Mouse (Mus musculus) midbrain, embryonic 10.5 days (tissue): ENCODE data around the gene Qars. TPM values are rescaled to one million over a fixed set of nuclear protein-coding genes. Genes with fewer than 3 reads are reported as not detected.

ENCODE experiments used
- DNase-seq: peaks from one replicate; pipeline ENCODE4 v3.0.0-alpha.2; 2017; ENCODE audit warnings: low spot score
- H3K27ac ChIP-seq: fragments of 300-500 bp; sonication (generic); replicated peaks from 2 replicates; pipeline ENCODE4 v1.5.1; 2016; ENCODE audit warnings: mild to moderate bottlenecking
- H3K27me3 ChIP-seq: fragments of 300-500 bp; sonication (generic); 2 replicates; pipeline ENCODE4 v1.6.1; 2016; ENCODE audit warnings: low read depth, mild to moderate bottlenecking; ENCODE audit not compliant: poor library complexity, severe bottlenecking
- H3K36me3 ChIP-seq: fragments of 300-500 bp; sonication (generic); 2 replicates; pipeline ENCODE4 v1.6.1; 2016; ENCODE audit warnings: mild to moderate bottlenecking, moderate library complexity
- H3K4me1 ChIP-seq: fragments of 300-500 bp; sonication (generic); 2 replicates; pipeline ENCODE4 v1.6.1; 2016
- H3K4me3 ChIP-seq: fragments of 300-500 bp; sonication (generic); 2 replicates; pipeline ENCODE4 v1.5.1; 2016; ENCODE audit warnings: mild to moderate bottlenecking, moderate library complexity
- H3K9me3 ChIP-seq: fragments of 300-500 bp; sonication (generic); replicated peaks from 2 replicates; pipeline ENCODE4 v1.6.1; 2016; ENCODE audit warnings: mild to moderate bottlenecking
- WGBS: fragments of 180-500 bp; shearing (Covaris S2); methylation state at CpG from one replicate; pipeline ENCODE4 v1.1.7; 2016; 5-methylcytosine and 5-hydroxymethylcytosine counted together
- polyA plus RNA-seq: library from polyadenylated mRNA; unstranded; fragments of >200 nt; fragmentation: Nextera tagmentation; extraction: Ambion mirVana; gene quantifications from 2 replicates; pipeline ENCODE4 v1.2.1, GENCODE M21; 2016

The Qars gene
- polyA plus RNA-seq, 1 experiment from 2014 or later, result 112 TPM

- H3K4me3 ChIP-seq, result peak overlapping the region; percentile 63
- peak overlapping the region; percentile 91 for H3K27ac ChIP-seq
- WGBS, result 31% methylated on average over 11 of the region's 11 CpGs
- H3K4me1 ChIP-seq, result peaks cover 36% of the 10 kb centered on the region
- no peaks in the 10 kb centered on the region for H3K27me3 ChIP-seq
- DNase-seq, result peak; percentile 56
- H3K36me3 ChIP-seq, result peaks cover 27% of the 10 kb centered on the region
- no peaks in the 10 kb centered on the region for H3K9me3 ChIP-seq
Measured at GRCm38 (mm10) chr9:108479241-108479640, 28.3 kb upstream of the Qars start.

GRCm38 (mm10) chr9:108479721-108480351 lies 27.7 kb upstream of the Qars start, which contains the start of gene Lamb2:
Gene Lamb2, plus strand, starts transcription at chr9:108479736.
- WGBS, result 7% methylated on average over 10 of the region's 10 CpGs
- peaks cover 36% of the 10 kb centered on the region for H3K4me1 ChIP-seq
- DNase-seq, result peak; percentile 58
- H3K36me3 ChIP-seq, result peaks cover 33% of the 10 kb centered on the region
- peak within 1 kb of the TSS; percentile 63 for H3K4me3 ChIP-seq
- H3K9me3 ChIP-seq, result no peaks in the 10 kb centered on the region
- no peaks in the 10 kb centered on the region for H3K27me3 ChIP-seq
- H3K27ac ChIP-seq, result peak within 1 kb of the TSS; percentile 91

GRCm38 (mm10) chr9:108480813-108481519 lies 26.5 kb upstream of the Qars start:
- peak overlapping the region; percentile 63 for H3K4me3 ChIP-seq
- no peak for DNase-seq
- 93% methylated on average over 28 of the region's 28 CpGs for WGBS
- H3K9me3 ChIP-seq, result no peaks in the 10 kb centered on the region
- no peaks in the 10 kb centered on the region for H3K27me3 ChIP-seq
- peak overlapping the region; percentile 35; the same call in 1 of the 2 replicates for H3K27ac ChIP-seq
- peaks cover 36% of the 10 kb centered on the region for H3K4me1 ChIP-seq
- peaks cover 44% of the 10 kb centered on the region for H3K36me3 ChIP-seq

- WGBS, result 90% methylated on average over 19 of the region's 19 CpGs
- Histone ChIP-seq H3K4me3 (no peak overlapping the region), H3K9me3 (no peaks in the 10 kb centered on the region), H3K27ac (no peak overlapping the region), H3K4me1 (peaks cover 36% of the 10 kb centered on the region), H3K36me3 (peaks cover 51% of the 10 kb centered on the region), H3K27me3 (no peaks in the 10 kb centered on the region)
- DNase-seq, result no peak
Measured at GRCm38 (mm10) chr9:108481520-108482210, 25.8 kb upstream of the Qars start.

- no peaks in the 10 kb centered on the region for H3K9me3 ChIP-seq
- H3K27me3 ChIP-seq, result no peaks in the 10 kb centered on the region
- WGBS, result 93% methylated on average over 18 of the region's 18 CpGs
- H3K4me1 ChIP-seq, result peaks cover 32% of the 10 kb centered on the region
- H3K4me3 ChIP-seq, result no peak overlapping the region
- H3K27ac ChIP-seq, result no peak overlapping the region
- DNase-seq, result no peak
- H3K36me3 ChIP-seq, result peaks cover 66% of the 10 kb centered on the region
Measured at GRCm38 (mm10) chr9:108483051-108483790, 24.3 kb upstream of the Qars start.

- H3K9me3 ChIP-seq, result no peaks in the 10 kb centered on the region
- no peak overlapping the region for H3K27ac ChIP-seq
- no peaks in the 10 kb centered on the region for H3K27me3 ChIP-seq
- 94% methylated on average over 15 of the region's 15 CpGs for WGBS
- H3K4me3 ChIP-seq, result no peak overlapping the region
- no peak for DNase-seq
- H3K4me1 ChIP-seq, result peaks cover 24% of the 10 kb centered on the region
- peaks cover 74% of the 10 kb centered on the region for H3K36me3 ChIP-seq
Measured at GRCm38 (mm10) chr9:108484021-108484420, 23.5 kb upstream of the Qars start.

GRCm38 (mm10) chr9:108485301-108485875 lies 22.1 kb upstream of the Qars start:
- Histone ChIP-seq H3K4me1 (peaks cover 21% of the 10 kb centered on the region), H3K9me3 (no peaks in the 10 kb centered on the region), H3K27ac (no peak overlapping the region), H3K36me3 (peaks cover 82% of the 10 kb centered on the region), H3K4me3 (no peak overlapping the region), H3K27me3 (no peaks in the 10 kb centered on the region)
- WGBS, result 93% methylated on average over 19 of the region's 19 CpGs
- DNase-seq, result no peak

- DNase-seq, result no peak
- H3K27me3 ChIP-seq, result no peaks in the 10 kb centered on the region
- H3K4me1 ChIP-seq, result peaks cover 27% of the 10 kb centered on the region
- H3K4me3 ChIP-seq, result no peak overlapping the region
- peaks cover 80% of the 10 kb centered on the region for H3K36me3 ChIP-seq
- WGBS, result 93% methylated on average over 8 of the region's 8 CpGs
- H3K9me3 ChIP-seq, result no peaks in the 10 kb centered on the region
- H3K27ac ChIP-seq, result no peak overlapping the region
Measured at GRCm38 (mm10) chr9:108486973-108487530, 20.5 kb upstream of the Qars start.

GRCm38 (mm10) chr9:108488403-108488802 lies 19.1 kb upstream of the Qars start:
- no peak for DNase-seq
- Histone ChIP-seq H3K4me3 (no peak overlapping the region), H3K36me3 (peaks cover 80% of the 10 kb centered on the region), H3K4me1 (peaks cover 35% of the 10 kb centered on the region), H3K9me3 (no peaks in the 10 kb centered on the region), H3K27ac (no peak overlapping the region), H3K27me3 (no peaks in the 10 kb centered on the region)
- 95% methylated on average over 17 of the region's 17 CpGs for WGBS

GRCm38 (mm10) chr9:108489215-108489614 lies 18.3 kb upstream of the Qars start:
- Histone ChIP-seq H3K4me1 (peaks cover 35% of the 10 kb centered on the region), H3K27ac (peak overlapping the region; percentile 93; the same call in 1 of the 2 replicates), H3K4me3 (no peak overlapping the region), H3K9me3 (no peaks in the 10 kb centered on the region), H3K36me3 (peaks cover 80% of the 10 kb centered on the region), H3K27me3 (no peaks in the 10 kb centered on the region)
- WGBS, result 97% methylated on average over 20 of the region's 20 CpGs
- DNase-seq, result no peak

- H3K27me3 ChIP-seq, result no peaks in the 10 kb centered on the region
- 69% methylated on average over 26 of the region's 26 CpGs for WGBS
- no peak for DNase-seq
- H3K27ac ChIP-seq, result peak overlapping the region; percentile 93
- peaks cover 35% of the 10 kb centered on the region for H3K4me1 ChIP-seq
- no peaks in the 10 kb centered on the region for H3K9me3 ChIP-seq
- H3K36me3 ChIP-seq, result peaks cover 80% of the 10 kb centered on the region
- peak overlapping the region; percentile 99 for H3K4me3 ChIP-seq
Measured at GRCm38 (mm10) chr9:108489702-108490558, 17.6 kb upstream of the Qars start.
